Mouse (Mus musculus): ENCODE results near the gene Oprm1. TPM values are rescaled to one million over a fixed set of nuclear protein-coding genes. Genes with fewer than 3 reads are reported as not detected.

The Oprm1 gene
- total RNA-seq, 2 experiments from 2014 or later, result not detected

GRCm38 (mm10) chr10:6890348-6891009, 132.2 kb downstream of the Oprm1 start:
- ATAC-seq (replicated peaks; ENCODE audit: poor library complexity, severe bottlenecking), result peak; percentile 97

GRCm38 (mm10) chr10:6895796-6896195, 137.5 kb downstream of the Oprm1 start:
- no peak for ATAC-seq (replicated peaks; ENCODE audit: poor library complexity, severe bottlenecking)

GRCm38 (mm10) chr10:6896659-6897303, 138.5 kb downstream of the Oprm1 start:
- no peak for ATAC-seq (replicated peaks; ENCODE audit: poor library complexity, severe bottlenecking)

- no peak for ATAC-seq (replicated peaks; ENCODE audit: poor library complexity, severe bottlenecking)
These were observed 141.8 kb downstream of the Oprm1 start for GRCm38 (mm10) chr10:6900126-6900525.

- no peak for ATAC-seq (replicated peaks; ENCODE audit: poor library complexity, severe bottlenecking)
These were observed 143.6 kb downstream of the Oprm1 start for GRCm38 (mm10) chr10:6901819-6902393.

DNA sequence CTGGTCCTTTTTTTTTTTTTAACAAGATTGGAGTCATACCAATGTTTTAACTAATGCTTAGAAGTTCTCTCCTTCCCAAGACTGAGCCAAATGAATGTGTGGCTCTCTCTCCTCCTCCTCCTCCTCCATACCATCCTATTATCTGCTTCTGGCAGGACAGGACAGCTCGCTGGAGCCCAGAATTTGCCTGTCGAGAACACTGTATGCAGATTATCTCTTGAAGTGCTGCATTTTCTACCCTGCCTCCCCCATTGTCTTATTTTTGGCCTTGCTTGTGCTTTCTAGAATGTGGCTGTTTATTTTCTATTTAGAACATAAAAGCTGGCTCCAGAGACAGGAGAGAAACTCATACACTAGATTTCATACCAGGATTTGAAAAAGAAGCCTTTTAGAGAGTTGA, 151.5 kb downstream of the Oprm1 start:
- ATAC-seq (replicated peaks; ENCODE audit: poor library complexity, severe bottlenecking), result no peak

- ATAC-seq (replicated peaks; ENCODE audit: poor library complexity, severe bottlenecking), result peak; percentile 55
These were observed 157.7 kb downstream of the Oprm1 start for GRCm38 (mm10) chr10:6915991-6916390.

- peak; percentile 99 for ATAC-seq (replicated peaks; ENCODE audit: poor library complexity, severe bottlenecking)
These were observed 158.4 kb downstream of the Oprm1 start for GRCm38 (mm10) chr10:6916545-6917257.

GRCm38 (mm10) chr10:6926724-6927123, 168.4 kb downstream of the Oprm1 start:
- ATAC-seq (replicated peaks; ENCODE audit: poor library complexity, severe bottlenecking), result no peak

GRCm38 (mm10) chr10:6927600-6928223, 169.4 kb downstream of the Oprm1 start:
- ATAC-seq (replicated peaks; ENCODE audit: poor library complexity, severe bottlenecking), result no peak

- ATAC-seq (replicated peaks; ENCODE audit: poor library complexity, severe bottlenecking), result no peak
These were observed 170.6 kb downstream of the Oprm1 start for GRCm38 (mm10) chr10:6928905-6929304.

GRCm38 (mm10) chr10:6930398-6930797, 172.1 kb downstream of the Oprm1 start:
- ATAC-seq (replicated peaks; ENCODE audit: poor library complexity, severe bottlenecking), result no peak

- no peak for ATAC-seq (replicated peaks; ENCODE audit: poor library complexity, severe bottlenecking)
These were observed 172.6 kb downstream of the Oprm1 start for GRCm38 (mm10) chr10:6930889-6931288.

DNA sequence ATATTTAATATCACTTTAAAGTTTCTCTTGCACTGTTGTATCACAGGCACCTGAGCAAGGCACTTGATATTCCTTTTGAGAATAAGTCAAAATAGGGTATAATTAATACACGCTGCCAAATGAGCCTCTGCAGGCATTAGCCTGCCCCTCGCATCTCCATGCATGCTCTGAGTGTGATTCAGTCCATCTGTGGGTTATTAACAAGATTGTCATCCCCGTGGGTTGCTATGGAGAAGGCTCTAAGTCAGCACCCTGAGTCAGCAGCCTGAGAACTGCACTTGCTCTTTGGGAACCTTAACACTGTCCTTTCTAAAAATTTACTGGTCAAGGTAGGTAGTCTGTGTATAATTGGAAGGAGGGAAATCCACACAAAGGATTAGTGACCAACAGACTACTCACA, 176.5 kb downstream of the Oprm1 start:
- no peak for ATAC-seq (replicated peaks; ENCODE audit: poor library complexity, severe bottlenecking)

DNA sequence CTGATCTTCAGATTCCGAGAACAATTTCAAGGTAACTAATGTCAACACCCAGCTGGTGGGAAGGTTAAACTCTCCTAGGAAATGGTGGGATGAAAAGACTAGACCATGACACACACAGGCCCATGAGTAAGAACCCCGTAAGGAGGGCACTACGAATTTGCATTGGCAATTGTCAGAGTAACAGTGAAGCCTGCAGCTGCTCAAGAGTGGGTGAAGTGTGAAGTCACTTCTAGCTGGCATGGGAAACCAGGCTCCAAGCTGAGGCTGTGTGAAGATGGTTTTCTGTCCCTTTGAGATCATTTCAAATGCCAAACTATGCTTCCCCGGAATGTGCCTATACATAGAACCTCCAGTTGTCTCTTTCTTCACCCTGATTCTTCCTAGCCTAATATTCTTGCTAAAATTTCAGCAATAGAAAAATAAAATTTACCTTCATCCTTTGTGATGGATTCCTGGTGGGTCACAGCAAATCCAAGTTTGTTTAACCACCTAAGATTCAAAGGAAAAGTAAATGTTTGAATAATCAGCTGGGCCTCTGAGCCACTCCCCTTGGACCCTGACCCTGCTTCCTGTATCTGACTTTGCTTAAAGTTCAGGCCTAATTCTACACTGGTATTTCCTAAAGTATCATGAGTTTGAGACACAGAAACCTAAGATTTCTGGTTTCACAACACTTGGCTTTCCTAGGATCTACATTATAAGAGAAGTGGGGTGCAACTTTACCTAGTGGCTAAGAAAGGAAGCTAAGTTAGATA, 178.5 kb downstream of the Oprm1 start:
- ATAC-seq (replicated peaks; ENCODE audit: poor library complexity, severe bottlenecking), result no peak

DNA sequence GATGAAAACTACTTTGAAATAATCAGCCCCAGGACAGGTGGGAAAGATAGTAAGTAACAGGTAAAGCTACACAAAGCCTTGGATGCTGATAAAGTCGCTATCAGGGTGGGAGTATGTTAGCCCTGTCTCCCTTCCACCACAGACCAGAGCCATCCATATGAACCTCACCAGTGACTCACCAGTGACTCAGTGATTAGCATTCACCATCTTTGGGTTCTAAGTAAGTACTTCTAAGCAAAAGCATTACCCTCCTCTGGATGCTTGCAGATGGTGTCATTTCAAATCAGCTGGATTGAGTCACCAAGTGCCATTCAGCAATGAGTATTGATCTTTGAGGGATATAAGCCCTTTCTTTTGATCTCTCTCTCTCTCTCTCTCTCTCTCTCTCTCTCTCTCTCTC, 194.8 kb downstream of the Oprm1 start:
- no peak for ATAC-seq (replicated peaks; ENCODE audit: poor library complexity, severe bottlenecking)

DNA sequence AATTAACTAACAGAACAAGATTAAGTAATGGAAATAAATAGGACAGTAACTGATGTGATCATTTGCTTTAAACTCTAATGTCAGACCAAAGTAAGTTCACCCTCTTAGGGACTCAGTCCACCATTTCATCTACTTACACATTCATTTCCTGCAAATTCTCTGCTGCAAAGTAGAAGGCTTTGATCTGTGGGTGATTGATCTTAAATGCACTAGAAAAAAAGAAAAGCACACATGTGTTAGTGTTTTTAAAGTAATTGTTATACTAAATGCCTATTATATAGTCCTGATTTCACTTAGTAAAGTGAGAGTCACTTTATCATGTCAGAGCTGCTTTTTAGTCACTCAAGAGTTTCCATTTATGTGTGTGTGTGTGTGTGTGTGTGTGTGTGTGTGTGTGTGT, 196.2 kb downstream of the Oprm1 start:
- ATAC-seq (replicated peaks; ENCODE audit: poor library complexity, severe bottlenecking), result no peak

GRCm38 (mm10) chr10:6956357-6956756, 198.1 kb downstream of the Oprm1 start:
- ATAC-seq (replicated peaks; ENCODE audit: poor library complexity, severe bottlenecking), result no peak

DNA sequence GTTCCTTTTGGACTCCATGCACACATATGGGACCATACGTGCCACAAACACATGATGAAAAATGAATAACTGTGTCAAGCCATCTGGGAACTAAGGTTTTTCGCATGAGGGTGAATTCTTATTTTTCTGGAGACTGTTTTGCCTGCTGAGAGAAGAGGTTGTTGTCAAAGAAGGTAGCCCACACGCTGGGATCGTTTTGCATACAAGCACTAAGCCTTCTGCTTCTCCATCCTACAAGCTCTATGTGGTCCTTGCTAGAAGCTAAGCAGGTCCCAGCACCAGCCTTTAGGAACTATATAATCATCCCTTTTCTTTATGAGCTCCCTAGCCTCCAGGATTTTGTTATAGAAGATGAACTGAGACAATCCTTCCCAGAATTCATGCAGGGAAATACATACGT, 200.5 kb downstream of the Oprm1 start:
- no peak for ATAC-seq (replicated peaks; ENCODE audit: poor library complexity, severe bottlenecking)
